Mouse (Mus musculus): ENCODE results near the gene Rad51d. TPM values are rescaled to one million over a fixed set of nuclear protein-coding genes. Genes with fewer than 3 reads are reported as not detected.
"Not testable (repeated sequence)": the region's sequence is repeated elsewhere in the genome, so short reads cannot be mapped to it uniquely, and the experiment has no call there.

Rad51d gene
- total RNA-seq, 2 experiments from 2014 or later: 9.0 to 10.6 TPM

DNA sequence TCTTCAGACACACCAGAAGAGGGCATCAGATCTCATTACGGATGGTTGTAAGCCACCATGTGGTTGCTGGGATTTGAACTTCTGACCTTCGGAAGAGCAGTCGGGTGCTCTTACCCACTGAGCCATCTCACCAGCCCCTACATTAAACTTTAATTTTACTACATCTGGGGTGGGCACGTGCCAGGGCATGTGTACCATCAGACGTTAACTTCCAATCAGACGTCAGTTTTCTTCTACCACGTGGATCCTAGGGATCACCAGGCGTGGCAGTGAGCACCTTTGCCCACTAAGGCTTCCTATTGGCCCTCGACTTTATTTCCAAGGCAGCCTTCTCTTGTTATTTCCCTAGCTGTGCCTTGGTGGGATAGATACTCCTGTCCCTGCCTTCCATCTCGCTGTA, 58.0 kb downstream of the Rad51d start:
- DNase-seq; intact Hi-C loops (cut with DNase I): not testable (repeated sequence)

DNA sequence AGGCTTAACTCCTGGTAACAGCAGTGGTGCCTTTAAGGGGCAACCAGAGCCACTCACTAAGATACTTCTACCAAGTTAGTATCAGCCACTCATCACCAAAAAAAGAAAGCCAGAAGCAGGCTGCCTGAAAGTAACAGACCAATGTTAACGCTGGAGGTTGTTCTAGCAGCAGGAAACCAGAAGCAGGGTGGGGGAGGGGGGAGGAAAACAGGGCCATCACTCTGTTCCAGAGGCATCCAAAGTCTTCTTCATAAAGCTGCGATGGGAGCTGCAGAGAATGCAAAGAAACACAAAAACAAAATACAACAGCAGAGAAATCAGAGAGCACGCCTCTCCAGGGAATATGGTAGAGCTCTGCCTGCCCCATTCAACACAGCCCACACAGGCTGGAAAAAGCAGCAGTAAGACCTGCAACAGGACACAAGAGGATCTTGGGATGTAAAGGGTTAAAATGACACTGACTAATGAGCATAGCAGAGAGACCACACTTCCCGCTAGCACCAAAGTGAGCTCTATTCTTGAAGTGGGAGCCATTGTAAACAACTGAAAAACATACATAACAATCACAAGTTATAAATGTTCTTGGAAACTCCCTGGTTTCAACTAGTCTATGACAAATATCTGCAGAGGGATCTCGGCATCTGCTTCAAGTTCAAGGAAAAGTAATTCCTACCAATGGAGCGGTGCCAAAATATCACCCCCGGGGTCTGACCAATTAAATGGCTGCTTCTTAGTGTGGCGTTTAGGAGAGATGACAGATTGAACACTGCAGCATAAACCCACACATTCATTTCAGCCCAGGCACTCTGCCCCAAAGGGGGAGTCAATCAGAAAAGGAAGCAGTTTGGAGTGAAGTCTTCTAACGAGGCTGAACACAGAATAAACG, 59.2 kb downstream of the Rad51d start:
- no peak for DNase-seq
- intact Hi-C loops (cut with DNase I): no loop called here

- DNase-seq: no peak
- intact Hi-C loops (cut with DNase I): no loop called here
Measured at GRCm38 (mm10) chr11:82826818-82827217, 63.6 kb downstream of the Rad51d start.

Other genes with a start within 250 kb of the Rad51d start
- under 1 TPM; 0.14 to 0.22 TPM for gene Cct6b, start 126.3 kb downstream of the Rad51d start, total RNA-seq (2021)
- gene Zfp830, start 126.3 kb downstream of the Rad51d start, total RNA-seq (2021): 10 to 100 TPM; 15.0 to 15.9 TPM
- 10 to 100 TPM; 18.1 to 18.9 TPM for gene Lig3, start 109.5 kb downstream of the Rad51d start, total RNA-seq (2021)
- 1 to 10 TPM; 5.6 to 6.6 TPM for gene Rffl, start 19.4 kb downstream of the Rad51d start, total RNA-seq (2021)
- not detected for gene Fndc8, start 1.5 kb upstream of the Rad51d start, total RNA-seq (2021)
- 10 to 100 TPM; 11.3 to 13.3 TPM for gene Nle1, start 17.8 kb upstream of the Rad51d start, total RNA-seq (2021)
- gene Unc45b, start 19.9 kb upstream of the Rad51d start, total RNA-seq (2021): 100 to 1,000 TPM; 182 to 201 TPM
- gene Slfn5, start 60.7 kb upstream of the Rad51d start, total RNA-seq (2021): 10 to 100 TPM; 62.8 to 83.5 TPM
- gene Slfn9, start 101.2 kb upstream of the Rad51d start, total RNA-seq (2021): 1 to 10 TPM in 1 of 2 experiments, under 1 TPM in 1; 0.92 to 1.4 TPM
- gene Slfn8, start 130.2 kb upstream of the Rad51d start, total RNA-seq (2021): 1 to 10 TPM in 1 of 2 experiments, under 1 TPM in 1; 0.56 to 1.5 TPM
- gene Slfn2, start 174.5 kb upstream of the Rad51d start, total RNA-seq (2021): 1 to 10 TPM; 3.9 to 6.2 TPM
- gene Slfn1, start 226.2 kb upstream of the Rad51d start, total RNA-seq (2021): under 1 TPM; 0.17 to 0.41 TPM